Mouse (Mus musculus): ENCODE results near the gene Tet2. TPM values are rescaled to one million over a fixed set of nuclear protein-coding genes. Genes with fewer than 3 reads are reported as not detected.
"Not testable (repeated sequence)": the region's sequence is repeated elsewhere in the genome, so short reads cannot be mapped to it uniquely, and the experiment has no call there.

The Tet2 gene
- 10 to 100 TPM; 31.7 to 36.2 TPM for total RNA-seq (2021)
- long read RNA-seq, experiment 1, result 0 reads
- long read RNA-seq, experiment 2, partial matches to known transcripts, result 1 of 3 reads
- long read RNA-seq, experiment 2, other reads (novel, unspliced or antisense), result 2 of 3 reads

DNA sequence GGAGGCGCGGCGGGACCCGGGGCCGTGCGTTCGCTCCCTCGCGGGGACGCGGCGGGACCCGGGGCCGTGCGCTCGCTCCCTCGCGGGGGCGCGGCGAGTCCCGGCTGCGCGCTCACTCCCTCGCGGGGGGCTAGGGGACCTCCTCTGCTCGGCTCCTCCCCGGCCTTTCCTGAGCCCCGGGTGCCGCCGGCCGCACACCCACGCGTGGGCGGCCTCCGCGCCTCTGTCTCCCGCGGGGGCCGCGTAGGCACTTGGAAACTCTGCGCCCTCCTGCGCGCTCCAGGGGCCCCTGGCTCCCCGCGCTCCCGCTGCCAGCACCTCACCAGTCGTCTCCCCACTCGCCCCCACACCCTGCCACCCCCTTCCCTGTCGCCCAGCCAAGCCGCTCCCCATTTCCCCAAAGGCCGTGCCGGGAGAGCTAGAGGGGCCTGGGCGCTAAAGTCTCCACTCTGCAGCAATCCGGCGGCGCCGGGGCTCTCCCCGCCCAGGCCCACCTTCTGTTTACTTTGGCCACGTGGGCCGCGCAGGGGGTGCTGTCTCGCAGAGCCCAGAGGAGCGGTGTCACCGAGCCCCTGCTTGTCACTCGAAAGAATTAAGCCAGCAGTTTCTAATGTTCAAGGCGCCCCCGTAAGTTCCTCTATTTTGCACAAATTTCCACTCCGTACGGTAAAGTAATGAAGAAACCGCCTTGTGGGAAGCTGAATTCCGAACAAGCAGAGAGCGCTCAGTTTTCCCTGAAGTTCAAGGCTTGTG is at the start of gene Tet2:
Gene Tet2 (minus strand): TSS at position 589 of the 753 bp plus-strand sequence.
- DNase-seq (ENCODE audit: low spot score in 2 of 2), result peak; percentile 65

DNA sequence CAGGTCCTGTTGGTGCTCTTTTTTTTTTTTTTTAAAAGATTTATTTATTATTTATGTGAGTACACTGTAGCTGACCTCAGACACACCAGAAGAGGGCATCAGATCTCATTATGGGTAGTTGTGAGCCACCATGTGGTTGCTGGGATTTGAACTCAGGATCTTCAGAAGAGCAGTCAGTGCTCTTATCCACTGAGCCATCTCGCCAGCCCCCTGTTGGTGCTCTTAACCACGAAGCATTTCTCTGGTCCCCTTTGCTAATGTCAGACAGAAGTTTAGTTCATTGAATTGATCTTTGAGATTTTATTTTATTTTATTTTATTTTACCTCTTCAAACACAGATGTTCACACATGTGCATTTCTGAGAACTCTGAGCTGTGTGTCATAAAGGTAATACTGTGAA is 48.1 kb upstream of the Tet2 start:
- DNase-seq (ENCODE audit: low spot score in 2 of 2), result not testable (repeated sequence)

DNA sequence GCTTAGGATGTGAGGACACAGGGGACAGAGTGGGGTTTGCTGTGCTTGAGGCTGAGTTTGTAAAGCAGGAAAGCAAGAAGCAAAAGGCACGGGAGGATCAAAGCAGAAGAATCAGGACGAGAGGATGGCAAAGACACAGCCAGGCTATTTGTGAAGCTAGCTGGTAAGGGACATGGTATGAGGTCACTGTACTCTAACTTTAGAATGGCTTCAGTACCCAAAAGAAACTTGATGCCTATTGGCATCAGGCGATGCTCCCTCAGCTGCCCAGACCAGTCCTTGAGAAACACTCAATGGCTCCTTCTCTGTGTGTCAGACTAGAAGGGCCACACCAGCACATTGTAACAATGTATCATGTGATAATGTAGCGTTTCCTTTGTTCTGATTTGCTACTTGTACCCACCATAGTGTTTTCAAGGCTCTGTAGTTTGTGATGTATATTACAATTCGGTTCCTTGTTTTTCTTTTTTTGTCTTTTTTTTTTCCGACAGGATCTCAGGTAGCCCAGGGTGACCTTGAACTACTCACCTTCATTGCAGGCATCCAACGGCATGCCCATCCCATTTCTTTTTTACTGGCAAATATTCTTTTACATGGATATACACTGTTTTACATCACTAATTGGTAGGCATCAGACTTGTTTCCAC is 45.7 kb upstream of the Tet2 start:
- no peak for DNase-seq (ENCODE audit: low spot score in 2 of 2)

DNA sequence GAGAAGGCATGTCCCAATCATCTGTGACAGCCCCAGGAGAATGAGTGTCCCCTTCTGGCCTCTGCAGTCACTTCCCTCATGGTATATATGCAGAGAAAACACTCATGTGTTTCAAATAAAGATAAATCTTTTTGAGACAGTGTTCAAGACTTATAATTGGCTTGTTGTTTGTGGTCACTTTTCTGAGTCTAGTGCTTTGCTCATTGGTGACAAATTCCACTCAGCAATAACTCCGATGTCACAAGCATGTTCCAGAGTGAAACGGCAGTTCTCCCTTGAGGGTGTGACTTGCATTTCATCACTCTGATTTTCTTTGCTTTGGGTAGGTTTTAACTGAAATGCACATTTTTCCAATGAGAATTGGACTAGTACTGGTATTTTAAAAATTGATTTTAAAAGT is 40.1 kb upstream of the Tet2 start:
- DNase-seq (ENCODE audit: low spot score in 2 of 2), result no peak

- DNase-seq (ENCODE audit: low spot score in 2 of 2), result no peak
Measured at GRCm38 (mm10) chr3:133583411-133584025, 38.6 kb upstream of the Tet2 start.

GRCm38 (mm10) chr3:133582969-133583368 is 38.0 kb upstream of the Tet2 start:
- DNase-seq (ENCODE audit: low spot score in 2 of 2), result no peak

GRCm38 (mm10) chr3:133582096-133582495 is 37.2 kb upstream of the Tet2 start:
- DNase-seq (ENCODE audit: low spot score in 2 of 2), result no peak

DNA sequence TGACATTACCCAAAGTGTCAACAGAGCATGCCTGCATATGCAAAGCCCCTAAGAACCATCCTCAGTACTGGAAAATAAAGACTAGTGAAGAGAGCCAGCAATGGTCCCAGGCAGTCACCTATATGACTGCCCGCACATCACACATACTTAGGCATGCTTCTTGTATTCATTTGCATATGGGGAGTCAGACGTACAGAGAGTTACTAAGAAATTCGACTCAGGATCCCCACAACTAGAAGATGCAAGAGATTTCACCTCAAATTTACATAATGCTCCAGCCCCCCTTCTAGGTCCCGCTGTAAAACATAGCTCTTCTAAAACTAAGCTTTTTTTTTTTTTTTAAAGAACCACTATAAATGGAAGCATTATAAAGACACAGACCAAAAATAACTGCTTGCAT is 36.6 kb upstream of the Tet2 start:
- no peak for DNase-seq (ENCODE audit: low spot score in 2 of 2)

DNA sequence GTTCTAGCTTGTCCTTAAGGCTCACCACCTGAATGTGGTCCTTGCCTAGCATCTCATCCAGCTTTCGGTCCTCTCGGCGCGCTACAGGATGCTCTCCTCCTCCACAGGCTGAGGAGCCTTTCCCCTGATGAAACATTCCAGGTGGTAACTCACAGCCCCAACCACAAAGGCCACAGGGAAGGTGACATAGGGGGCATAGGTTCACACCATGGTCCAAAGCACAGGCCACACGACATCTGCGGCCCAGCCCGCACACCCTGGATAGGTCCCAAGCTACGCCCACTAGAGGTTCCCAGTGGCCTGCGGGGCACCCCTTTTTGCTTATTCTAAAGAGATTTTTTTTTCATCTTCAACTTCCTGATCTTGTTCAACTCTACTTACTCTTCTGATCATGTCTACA is 34.7 kb upstream of the Tet2 start:
- DNase-seq (ENCODE audit: low spot score in 2 of 2), result no peak

GRCm38 (mm10) chr3:133579140-133579539 is 34.2 kb upstream of the Tet2 start:
- DNase-seq (ENCODE audit: low spot score in 2 of 2), result no peak

GRCm38 (mm10) chr3:133574969-133575368 is 30.0 kb upstream of the Tet2 start:
- no peak for DNase-seq (ENCODE audit: low spot score in 2 of 2)

DNA sequence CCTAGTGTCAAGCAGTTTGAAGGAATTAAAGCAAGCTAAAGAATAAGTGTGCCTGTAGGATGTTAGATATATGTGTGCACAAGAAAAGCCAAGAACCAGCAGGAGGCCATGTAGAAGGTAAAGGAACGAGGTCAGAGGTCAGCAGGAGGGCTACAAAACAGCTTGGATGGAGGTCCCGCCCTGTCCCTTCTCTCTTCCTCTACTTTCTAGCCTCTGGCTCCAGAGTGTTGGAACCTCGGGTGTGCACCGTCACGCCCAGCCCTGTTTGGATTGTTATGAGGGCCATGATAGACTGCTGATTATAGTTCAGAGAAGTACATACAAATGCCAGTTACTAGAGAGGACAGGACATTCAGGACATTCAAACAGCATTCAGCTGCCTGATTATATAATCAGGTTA is 27.0 kb upstream of the Tet2 start:
- DNase-seq (ENCODE audit: low spot score in 2 of 2), result no peak

- DNase-seq (ENCODE audit: low spot score in 2 of 2), result no peak
Measured at GRCm38 (mm10) chr3:133563503-133564205, 18.7 kb upstream of the Tet2 start.

DNA sequence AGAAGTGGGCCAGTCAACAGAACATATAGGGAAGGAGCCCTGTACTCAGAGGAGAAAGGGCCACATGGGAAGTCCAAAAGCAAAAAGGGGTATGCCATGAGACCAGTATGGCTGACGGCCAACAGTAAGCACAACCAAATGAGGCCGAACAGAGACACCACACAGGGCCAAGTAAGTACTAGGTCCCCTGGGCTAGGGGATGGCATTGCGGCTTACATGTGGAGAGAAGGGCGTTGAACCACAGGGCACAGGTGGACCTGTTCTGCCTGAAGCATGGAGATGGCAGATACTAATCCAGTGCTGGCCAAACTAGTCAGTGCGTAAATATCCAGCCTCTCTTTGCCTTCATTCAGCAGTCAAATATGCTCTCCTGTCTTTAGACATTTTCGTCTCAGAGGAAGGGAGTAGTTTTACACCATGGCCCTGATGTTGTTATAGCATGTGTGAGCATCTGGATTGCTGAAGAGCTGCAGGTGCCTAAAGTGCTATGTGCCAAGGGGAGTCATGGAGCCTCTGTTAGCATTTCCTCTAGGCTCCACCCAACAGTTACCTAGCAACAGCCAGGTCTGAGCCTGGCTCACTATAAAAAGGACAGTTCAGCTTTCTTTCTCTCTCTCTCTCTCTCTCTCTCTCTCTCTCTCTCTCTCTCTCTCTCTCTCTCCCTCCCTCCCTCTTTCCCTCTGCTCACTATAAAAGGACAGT is 14.6 kb upstream of the Tet2 start:
- DNase-seq (ENCODE audit: low spot score in 2 of 2), result no peak

- no peak for DNase-seq (ENCODE audit: low spot score in 2 of 2)
Measured at GRCm38 (mm10) chr3:133557602-133558001, 12.7 kb upstream of the Tet2 start.

GRCm38 (mm10) chr3:133557154-133557553 is 12.2 kb upstream of the Tet2 start:
- no peak for DNase-seq (ENCODE audit: low spot score in 2 of 2)

- DNase-seq (ENCODE audit: low spot score in 2 of 2), result no peak
Measured at GRCm38 (mm10) chr3:133555378-133555777, 10.4 kb upstream of the Tet2 start.

GRCm38 (mm10) chr3:133554552-133555067 is 9.7 kb upstream of the Tet2 start:
- DNase-seq (ENCODE audit: low spot score in 2 of 2), result no peak

DNA sequence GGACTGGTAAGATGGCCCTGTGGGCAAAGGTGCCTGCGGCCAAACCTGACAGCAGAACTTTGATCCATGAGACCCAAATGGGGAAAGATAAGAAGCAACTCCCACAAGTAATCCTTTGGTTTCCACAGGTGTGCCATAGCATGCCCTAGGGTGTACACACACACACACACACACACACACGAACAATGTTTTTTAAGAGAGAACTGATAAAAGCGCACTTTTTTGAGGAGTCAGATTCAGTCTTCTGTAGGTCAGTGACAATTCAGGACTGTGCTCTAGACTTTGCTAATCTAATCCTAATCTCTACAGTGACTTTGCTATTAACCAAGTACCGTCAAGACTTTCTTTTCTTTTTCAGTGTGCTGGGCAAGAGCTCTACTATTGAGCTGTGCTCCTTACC is 9.2 kb upstream of the Tet2 start:
- no peak for DNase-seq (ENCODE audit: low spot score in 2 of 2)

DNA sequence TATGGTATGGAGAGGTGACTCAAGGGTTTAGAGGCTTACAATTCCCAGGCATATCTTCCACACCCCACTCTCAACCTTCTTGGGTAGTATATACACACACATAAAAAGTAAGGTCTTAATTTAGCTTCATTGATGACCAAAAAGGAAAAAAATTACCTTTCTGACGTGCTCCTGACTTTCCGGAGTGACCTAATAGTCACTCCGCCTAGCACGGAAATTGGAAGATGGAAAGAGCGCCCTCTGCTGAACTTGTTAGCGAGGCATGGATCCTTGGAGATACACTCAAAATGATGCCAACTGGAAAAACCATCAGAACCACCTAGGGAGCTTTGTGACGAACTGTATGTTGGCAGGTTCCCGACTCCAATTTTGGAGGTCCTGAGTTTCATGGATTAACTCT is 7.0 kb upstream of the Tet2 start:
- no peak for DNase-seq (ENCODE audit: low spot score in 2 of 2)

Measured in adrenal gland, adult 18-20 months (tissue).